Comparison of ENCODE assay signal across 7 mouse cellular contexts in the genomic region with DNA sequence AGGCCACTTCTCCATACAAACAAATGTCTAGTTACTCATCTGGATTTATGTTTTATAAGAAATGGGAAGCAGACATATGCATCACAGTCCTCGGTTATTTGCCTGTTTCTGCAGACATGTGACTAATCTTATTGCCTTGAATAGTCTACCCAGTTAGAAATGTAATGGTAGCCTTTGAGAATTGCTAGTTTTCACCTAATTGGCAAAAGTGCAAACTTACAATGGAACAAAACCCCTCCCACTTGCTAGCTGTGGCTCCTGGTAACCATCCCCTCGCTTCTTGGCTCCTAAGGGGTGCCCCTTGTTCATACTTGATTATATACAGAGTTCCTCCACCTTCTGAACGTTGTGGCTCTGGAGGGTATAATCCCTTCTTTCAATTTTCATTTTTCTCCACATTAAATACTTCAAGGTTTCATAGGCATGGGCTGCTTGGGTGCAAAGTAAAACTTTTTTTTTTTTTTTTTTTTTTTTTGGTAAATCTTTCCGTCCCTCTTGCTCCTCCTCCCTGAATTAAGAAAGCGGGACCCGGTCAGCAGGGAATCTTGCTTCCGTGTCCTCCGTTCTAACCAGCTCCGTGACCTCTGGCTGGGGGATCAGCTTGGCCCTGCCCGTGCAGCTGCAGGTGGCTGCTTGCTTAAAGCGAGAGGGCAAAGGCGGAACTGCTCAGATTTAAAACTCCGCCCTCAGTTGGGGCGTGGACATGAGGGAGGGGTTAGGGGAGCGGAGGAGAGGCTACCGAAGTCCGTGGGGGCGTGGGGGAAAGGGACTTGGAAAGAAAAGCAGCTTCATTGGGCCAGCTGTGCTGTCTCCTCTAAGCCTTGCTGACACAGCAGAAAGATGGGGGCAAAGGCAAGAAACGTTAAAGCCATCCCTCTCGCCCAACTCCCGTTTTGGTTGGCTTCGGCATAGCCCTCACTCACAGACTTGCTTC. TPM values are rescaled to one million over a fixed set of nuclear protein-coding genes. Genes with fewer than 3 reads are reported as not detected.
DNase-seq lines count a peak whose midpoint lies in the region; ATAC-seq lines count a peak whose summit lies in the region.

No protein-coding gene starts in this region.

- peak overlapping the region; percentile 39 for H3K27ac ChIP-seq in intestine, embryonic 14.5 days (ENCODE audit: low read depth)
- H3K27ac ChIP-seq in limb, embryonic 12.5 days: no peak overlapping the region
- H3K27ac ChIP-seq in midbrain, embryonic 12.5 days (replicated peaks): peak overlapping the region; percentile 63

- 6% methylated on average over 22 of the region's 22 CpGs for WGBS in intestine, embryonic 14.5 days
- WGBS in limb, embryonic 12.5 days: 7% methylated on average over 22 of the region's 22 CpGs
- 4% methylated on average over 22 of the region's 22 CpGs for WGBS in midbrain, embryonic 12.5 days

- peak overlapping the region; percentile 37; the same call in 1 of the 2 replicates for H3K9ac ChIP-seq in intestine, embryonic 14.5 days (ENCODE audit: low read length)
- H3K9ac ChIP-seq in limb, embryonic 12.5 days (replicated peaks): 0 out of 2 replicates have a peak overlapping the region, but pooled peaks have one; percentile 34
- peak overlapping the region; percentile 46; the same call in 1 of the 2 replicates for H3K9ac ChIP-seq in midbrain, embryonic 12.5 days (replicated peaks)

- H3K9me3 ChIP-seq in intestine, embryonic 14.5 days (ENCODE audit: control insufficient read depth, low read length): no peaks in the 10 kb centered on the region
- H3K9me3 ChIP-seq in limb, embryonic 12.5 days: no peaks in the 10 kb centered on the region
- no peaks in the 10 kb centered on the region for H3K9me3 ChIP-seq in midbrain, embryonic 12.5 days

- peaks cover 27% of the 10 kb centered on the region for H3K4me1 ChIP-seq in intestine, embryonic 14.5 days (replicated peaks; ENCODE audit: control insufficient read depth, insufficient read depth, low read length)
- H3K4me1 ChIP-seq in limb, embryonic 12.5 days (replicated peaks): peaks cover 63% of the 10 kb centered on the region
- peaks cover 58% of the 10 kb centered on the region for H3K4me1 ChIP-seq in midbrain, embryonic 12.5 days

- no peaks in the 10 kb centered on the region for H3K27me3 ChIP-seq in intestine, embryonic 14.5 days (replicated peaks; ENCODE audit: control insufficient read depth, insufficient read depth, low read length)
- H3K27me3 ChIP-seq in limb, embryonic 12.5 days: peaks cover 27% of the 10 kb centered on the region
- H3K27me3 ChIP-seq in midbrain, embryonic 12.5 days: peaks cover 35% of the 10 kb centered on the region

- H3K4me3 ChIP-seq in intestine, embryonic 14.5 days (ENCODE audit: low read depth, low read length): peak overlapping the region; percentile 47
- H3K4me3 ChIP-seq in limb, embryonic 12.5 days (replicated peaks): peak overlapping the region; percentile 72
- peak overlapping the region; percentile 58 for H3K4me3 ChIP-seq in midbrain, embryonic 12.5 days

- peak overlapping the region; percentile 85 for H3K4me2 ChIP-seq in intestine, embryonic 14.5 days (ENCODE audit: low read length)
- H3K4me2 ChIP-seq in limb, embryonic 12.5 days: peak overlapping the region; percentile 93
- peak overlapping the region; percentile 95 for H3K4me2 ChIP-seq in midbrain, embryonic 12.5 days (replicated peaks)

- ATAC-seq in intestine, embryonic 14.5 days (replicated peaks; ENCODE audit: low FRiP score, low TSS enrichment, low read depth): no peak
- no peak for ATAC-seq in limb, embryonic 12.5 days (ENCODE audit: insufficient number of reproducible peaks, insufficient read depth, low FRiP score, low TSS enrichment, low read depth)
- ATAC-seq in midbrain, embryonic 12.5 days (ENCODE audit: low FRiP score, low read depth): peak; percentile 21; the same call in 1 of the 2 replicates

- peak; percentile 60 for DNase-seq in adrenal gland, adult 8-10 months
- peak; percentile 90 for DNase-seq in embryo, embryonic 10.5 days (ENCODE audit: low spot score)
- DNase-seq in gastrocnemius, postnatal 4 days (ENCODE audit: low spot score in 2 of 2): peak; percentile 56 to 72
- DNase-seq in intestine, embryonic 14.5 days (ENCODE audit: low spot score): peak; percentile 85
- peak; percentile 63 to 66 for DNase-seq in spleen, postnatal 36 days (ENCODE audit: low spot score in 2 of 2)

- H3K36me3 ChIP-seq in intestine, embryonic 14.5 days (ENCODE audit: control insufficient read depth, insufficient read depth, low read length): 0 out of 2 replicates have a peak, but pooled peaks cover 3% of the 10 kb centered on the region
- 0 out of 2 replicates have a peak, but pooled peaks cover 3% of the 10 kb centered on the region for H3K36me3 ChIP-seq in limb, embryonic 12.5 days
- H3K36me3 ChIP-seq in midbrain, embryonic 12.5 days: no peaks in the 10 kb centered on the region

RNA-seq across cellular contexts. Expression of a gene that starts 4.7 kb away (rescaled TPM):
- 100 to 1,000 TPM in 3 of 4 experiments, 10 to 100 TPM in 1; 99.0 to 265 (median 164) TPM for total RNA-seq in adrenal gland, adult 8-10 months (2022)
- 100 to 1,000 TPM; 335 to 342 TPM for total RNA-seq in gastrocnemius, postnatal 4 days (2021)
- 46.2 and 53.1 TPM in 2 replicates for polyA plus RNA-seq in intestine, embryonic 14.5 days (2014; fragmentation: Nextera tagmentation; extraction: Ambion mirVana)
- polyA plus RNA-seq in limb, embryonic 12.5 days (2016; fragmentation: Nextera tagmentation; extraction: Ambion mirVana): 80.3 and 98.0 TPM in 2 replicates
- polyA plus RNA-seq in midbrain, embryonic 12.5 days (2016; fragmentation: Nextera tagmentation; extraction: Ambion mirVana): 31.1 and 41.2 TPM in 2 replicates

RNA-seq across cellular contexts. Expression of a gene that starts 45.6 kb away (rescaled TPM):
- 1 to 10 TPM; 2.4 to 4.0 (median 2.6) TPM for total RNA-seq in adrenal gland, adult 8-10 months (2022)
- 10 to 100 TPM; 45.6 to 56.5 TPM for total RNA-seq in gastrocnemius, postnatal 4 days (2021)
- 194 and 217 TPM in 2 replicates for polyA plus RNA-seq in intestine, embryonic 14.5 days (2014; fragmentation: Nextera tagmentation; extraction: Ambion mirVana)
- polyA plus RNA-seq in limb, embryonic 12.5 days (2016; fragmentation: Nextera tagmentation; extraction: Ambion mirVana): 319 and 323 TPM in 2 replicates
- 548 and 637 TPM in 2 replicates for polyA plus RNA-seq in midbrain, embryonic 12.5 days (2016; fragmentation: Nextera tagmentation; extraction: Ambion mirVana)
